Mouse (Mus musculus): ENCODE measurements around the gene Dmap1. TPM values are rescaled to one million over a fixed set of nuclear protein-coding genes. Genes with fewer than 3 reads are reported as not detected.

Gene Dmap1
- total RNA-seq, 1 experiment from 2014 or later = 24.5 TPM

GRCm38 (mm10) chr4:117658582-117659444 is 23.3 kb downstream of the Dmap1 start:
- ATAC-seq (replicated peaks; ENCODE audit: low read depth, poor library complexity, severe bottlenecking) = peak; percentile 83

- no peak for ATAC-seq (replicated peaks; ENCODE audit: low read depth, poor library complexity, severe bottlenecking)
Observed at GRCm38 (mm10) chr4:117657646-117658045, 24.4 kb downstream of the Dmap1 start.

GRCm38 (mm10) chr4:117656961-117657360 is 25.1 kb downstream of the Dmap1 start:
- no peak for ATAC-seq (replicated peaks; ENCODE audit: low read depth, poor library complexity, severe bottlenecking)

- ATAC-seq (replicated peaks; ENCODE audit: low read depth, poor library complexity, severe bottlenecking) = no peak
Observed at GRCm38 (mm10) chr4:117655500-117655863, 26.6 kb downstream of the Dmap1 start.

- ATAC-seq (replicated peaks; ENCODE audit: low read depth, poor library complexity, severe bottlenecking) = no peak
Observed at GRCm38 (mm10) chr4:117654703-117655499, 27.2 kb downstream of the Dmap1 start.

GRCm38 (mm10) chr4:117654016-117654702 is 27.9 kb downstream of the Dmap1 start:
- no peak for ATAC-seq (replicated peaks; ENCODE audit: low read depth, poor library complexity, severe bottlenecking)

GRCm38 (mm10) chr4:117652727-117653126 is 29.3 kb downstream of the Dmap1 start:
- ATAC-seq (replicated peaks; ENCODE audit: low read depth, poor library complexity, severe bottlenecking) = 0 out of 2 replicates have a peak, but pooled peaks have one; percentile 36

GRCm38 (mm10) chr4:117651626-117652101 is 30.4 kb downstream of the Dmap1 start:
- no peak for ATAC-seq (replicated peaks; ENCODE audit: low read depth, poor library complexity, severe bottlenecking)

- ATAC-seq (replicated peaks; ENCODE audit: low read depth, poor library complexity, severe bottlenecking) = no peak
Observed at GRCm38 (mm10) chr4:117646926-117647755, 34.9 kb downstream of the Dmap1 start.

GRCm38 (mm10) chr4:117646496-117646895 is 35.6 kb downstream of the Dmap1 start:
- ATAC-seq (replicated peaks; ENCODE audit: low read depth, poor library complexity, severe bottlenecking) = no peak

GRCm38 (mm10) chr4:117645859-117646258 is 36.2 kb downstream of the Dmap1 start:
- ATAC-seq (replicated peaks; ENCODE audit: low read depth, poor library complexity, severe bottlenecking) = no peak

GRCm38 (mm10) chr4:117645031-117645435 is 37.0 kb downstream of the Dmap1 start:
- ATAC-seq (replicated peaks; ENCODE audit: low read depth, poor library complexity, severe bottlenecking) = no peak

- no peak for ATAC-seq (replicated peaks; ENCODE audit: low read depth, poor library complexity, severe bottlenecking)
Observed at GRCm38 (mm10) chr4:117641804-117642203, 40.3 kb downstream of the Dmap1 start.

GRCm38 (mm10) chr4:117640925-117641703 is 41.0 kb downstream of the Dmap1 start:
- ATAC-seq (replicated peaks; ENCODE audit: low read depth, poor library complexity, severe bottlenecking) = no peak

- no peak for ATAC-seq (replicated peaks; ENCODE audit: low read depth, poor library complexity, severe bottlenecking)
Observed at GRCm38 (mm10) chr4:117636891-117637613, 45.0 kb downstream of the Dmap1 start.

- no peak for ATAC-seq (replicated peaks; ENCODE audit: low read depth, poor library complexity, severe bottlenecking)
Observed at GRCm38 (mm10) chr4:117636152-117636551, 45.9 kb downstream of the Dmap1 start.

GRCm38 (mm10) chr4:117634642-117635041 is 47.4 kb downstream of the Dmap1 start:
- peak; percentile 56 for ATAC-seq (replicated peaks; ENCODE audit: low read depth, poor library complexity, severe bottlenecking)

GRCm38 (mm10) chr4:117633527-117633926 is 48.5 kb downstream of the Dmap1 start:
- no peak for ATAC-seq (replicated peaks; ENCODE audit: low read depth, poor library complexity, severe bottlenecking)

All from common myeloid progenitor, adult 5-6 weeks (primary cell).